Mouse (Mus musculus) gastrocnemius, postnatal 36 days (tissue): ENCODE data around the gene Tmem87a. TPM values are rescaled to one million over a fixed set of nuclear protein-coding genes. Genes with fewer than 3 reads are reported as not detected.

Source experiments
- DNase-seq, 2 experiments: peaks; one replicate each; pipeline ENCODE4 v3.0.0; 2022
- intact Hi-C: fragments of 180-260 bp; cut with DNase I; formaldehyde crosslinking; loops from one replicate; pipeline ENCODE4 v1.15.1; 2025
- total RNA-seq, 2 experiments: library from RNA; stranded (reverse); gene quantifications; 2 replicates each; pipeline ENCODE4 v1.2.3; 2021

Gene Tmem87a
- total RNA-seq, 2 experiments from 2014 or later = 40.0 to 41.0 TPM

- no peak for DNase-seq
- intact Hi-C loops = no loop called here
Measured at GRCm38 (mm10) chr2:120367416-120368207, 36.3 kb downstream of the Tmem87a start.

GRCm38 (mm10) chr2:120366501-120366900 is 37.4 kb downstream of the Tmem87a start:
- DNase-seq = no peak
- intact Hi-C loops = no loop called here

- intact Hi-C loops = no loop called here
- DNase-seq = no peak
Measured at GRCm38 (mm10) chr2:120360425-120360824, 43.5 kb downstream of the Tmem87a start.

- intact Hi-C loops = no loop called here
- DNase-seq = peak; percentile 82 to 83
Measured at GRCm38 (mm10) chr2:120352682-120353646, 50.9 kb downstream of the Tmem87a start, which contains the start of gene Vps39. Vps39 (minus strand) TSS chr2:120353137.

GRCm38 (mm10) chr2:120351321-120351720 is 52.6 kb downstream of the Tmem87a start:
- no peak for DNase-seq
- intact Hi-C loops = no loop called here

- intact Hi-C loops = no loop called here
- no peak for DNase-seq
Measured at GRCm38 (mm10) chr2:120348120-120348519, 55.8 kb downstream of the Tmem87a start.

- DNase-seq = no peak
- intact Hi-C loops = no loop called here
Measured at GRCm38 (mm10) chr2:120341741-120342140, 62.2 kb downstream of the Tmem87a start.

GRCm38 (mm10) chr2:120337886-120338285 is 66.0 kb downstream of the Tmem87a start:
- intact Hi-C loops = no loop called here
- no peak for DNase-seq

- DNase-seq = no peak
- intact Hi-C loops = no loop called here
Measured at GRCm38 (mm10) chr2:120331575-120331974, 72.3 kb downstream of the Tmem87a start.

- intact Hi-C loops = no loop called here
- no peak for DNase-seq
Measured at GRCm38 (mm10) chr2:120315077-120315476, 88.8 kb downstream of the Tmem87a start.

- no peak for DNase-seq
- intact Hi-C loops = no loop called here
Measured at GRCm38 (mm10) chr2:120314487-120314886, 89.4 kb downstream of the Tmem87a start.

- intact Hi-C loops = no loop called here
- no peak for DNase-seq
Measured at GRCm38 (mm10) chr2:120313976-120314375, 89.9 kb downstream of the Tmem87a start, which contains the start of gene Pla2g4f. Pla2g4f (minus strand) TSS chr2:120314165.

- DNase-seq = no peak
- intact Hi-C loops = no loop called here
Measured at GRCm38 (mm10) chr2:120312276-120312825, 91.6 kb downstream of the Tmem87a start.

Other genes starting within 250 kb of the Tmem87a start
- gene Ehd4, start 249.5 kb downstream of the Tmem87a start, total RNA-seq = 10 to 100 TPM; 35.9 to 40.7 TPM
- 10 to 100 TPM; 29.5 to 29.6 TPM for gene Pla2g4e, start 158.8 kb downstream of the Tmem87a start, total RNA-seq
- gene Pla2g4d, start 114.9 kb downstream of the Tmem87a start, total RNA-seq = not detected
- gene Pla2g4f, start 89.9 kb downstream of the Tmem87a start, total RNA-seq = not detected
- 10 to 100 TPM; 20.1 to 20.2 TPM for gene Vps39, start 51.0 kb downstream of the Tmem87a start, total RNA-seq
- 10 to 100 TPM; 29.6 to 40.7 TPM for gene Ganc, start 217 bp downstream of the Tmem87a start, total RNA-seq
- gene Capn3, start 51.9 kb upstream of the Tmem87a start, total RNA-seq = 100 to 1,000 TPM; 115 to 125 TPM
- 100 to 1,000 TPM; 507 to 640 TPM for gene Zfp106, start 159.7 kb upstream of the Tmem87a start, total RNA-seq
- gene Snap23, start 163.6 kb upstream of the Tmem87a start, total RNA-seq = 10 to 100 TPM; 40.8 to 42.1 TPM
- gene Haus2, start 205.3 kb upstream of the Tmem87a start, total RNA-seq = 1 to 10 TPM; 5.0 to 7.2 TPM
- 10 to 100 TPM; 10.3 to 11.0 TPM for gene Lrrc57, start 205.4 kb upstream of the Tmem87a start, total RNA-seq
- gene Stard9, start 225.0 kb upstream of the Tmem87a start, total RNA-seq = 1 to 10 TPM; 3.6 to 3.9 TPM